Mouse (Mus musculus) myocyte (in vitro differentiated cells): Measurements from ENCODE around the gene Scml4. TPM values are rescaled to one million over a fixed set of nuclear protein-coding genes. Genes with fewer than 3 reads are reported as not detected.

Experiments
- H3K27me3 ChIP-seq: one replicate; pipeline ENCODE4 v1.6.1; 2011; ENCODE audit not compliant: control insufficient read depth, insufficient read depth, insufficient read length
- H3K36me3 ChIP-seq: one replicate; pipeline ENCODE4 v1.6.1; 2011; ENCODE audit not compliant: control insufficient read depth, insufficient read depth
- H3K4me2 ChIP-seq: one replicate; pipeline ENCODE4 v1.6.1; 2011; ENCODE audit warnings: low read depth, control low read depth
- H3K4me3 ChIP-seq: one replicate; pipeline ENCODE4 v1.5.1; 2011; ENCODE audit warnings: mild to moderate bottlenecking, control low read depth, moderate library complexity
- H3K79me2 ChIP-seq: one replicate; pipeline ENCODE4 v1.6.1; 2011; ENCODE audit not compliant: control insufficient read depth, insufficient read depth
- H3ac ChIP-seq: one replicate; pipeline ENCODE4 v1.6.1; 2011; ENCODE audit not compliant: control insufficient read depth, insufficient read length
- CEBPB ChIP-seq: IDR thresholded peaks from 2 replicates; pipeline ENCODE4 v1.6.1; 2011; ENCODE audit warnings: mild to moderate bottlenecking, moderate library complexity; ENCODE audit not compliant: poor library complexity, insufficient read depth, severe bottlenecking
- E2F4 ChIP-seq: IDR thresholded peaks from one replicate; pipeline ENCODE4 v1.6.1; 2011; ENCODE audit warnings: mild to moderate bottlenecking, control low read depth, moderate library complexity; ENCODE audit not compliant: insufficient read depth
- MAX ChIP-seq: IDR thresholded peaks from one replicate; pipeline ENCODE4 v1.6.1; 2011; ENCODE audit warnings: low read depth, mild to moderate bottlenecking, control low read depth
- MYOD1 ChIP-seq, 3 experiments: IDR thresholded peaks; one replicate each; pipeline ENCODE4 v1.6.1; 2011; ENCODE audit warnings: control low read depth in 2 of 3, low read depth in 2 of 3, mild to moderate bottlenecking in 2 of 3, moderate library complexity in 1 of 3; ENCODE audit not compliant: insufficient read length in 2 of 3, control insufficient read depth in 1 of 3
- MYOG ChIP-seq, 3 experiments: IDR thresholded peaks; one replicate each; pipeline ENCODE4 v1.6.1; 2011; ENCODE audit warnings: control low read depth in 2 of 3, low read depth in 2 of 3, mild to moderate bottlenecking in 2 of 3; ENCODE audit not compliant: insufficient read length in 2 of 3, control insufficient read depth in 1 of 3, insufficient read depth in 1 of 3
- POLR2A ChIP-seq: IDR thresholded peaks from one replicate; pipeline ENCODE4 v1.6.1; 2011; ENCODE audit warnings: low read depth, mild to moderate bottlenecking, control low read depth, moderate library complexity; ENCODE audit not compliant: insufficient read length
- POLR2AphosphoS2 ChIP-seq: IDR thresholded peaks from one replicate; pipeline ENCODE4 v1.6.1; 2011; ENCODE audit warnings: low read depth, control low read depth; ENCODE audit not compliant: insufficient read length
- REST ChIP-seq: IDR thresholded peaks from one replicate; pipeline ENCODE4 v1.6.1; 2011; ENCODE audit warnings: mild to moderate bottlenecking, control low read depth, moderate library complexity; ENCODE audit not compliant: insufficient read depth, insufficient read length
- SRF ChIP-seq: IDR thresholded peaks from one replicate; pipeline ENCODE4 v1.6.1; 2011; ENCODE audit warnings: low read depth; ENCODE audit not compliant: control insufficient read depth, insufficient read length
- TCF12 ChIP-seq: IDR thresholded peaks from one replicate; pipeline ENCODE4 v1.6.1; 2011; ENCODE audit warnings: mild to moderate bottlenecking, control low read depth; ENCODE audit not compliant: poor library complexity, insufficient read depth, severe bottlenecking
- TCF3 ChIP-seq: IDR thresholded peaks from one replicate; pipeline ENCODE4 v1.6.1; 2011; ENCODE audit warnings: low read depth, control low read depth; ENCODE audit not compliant: insufficient read length
- USF1 ChIP-seq: IDR thresholded peaks from one replicate; pipeline ENCODE4 v1.6.1; 2011; ENCODE audit warnings: low read depth, mild to moderate bottlenecking, control low read depth, moderate library complexity
- polyA plus RNA-seq: library from polyadenylated mRNA; unstranded; fragments of >200 nt; fragmentation: generic; extraction: Trizol; gene quantifications from one replicate; pipeline ENCODE4 v1.2.1, GENCODE M21; 2012; ENCODE audit warnings: missing spikeins

Gene Scml4
- polyA plus RNA-seq, 1 experiment = 5.7 TPM

DNA sequence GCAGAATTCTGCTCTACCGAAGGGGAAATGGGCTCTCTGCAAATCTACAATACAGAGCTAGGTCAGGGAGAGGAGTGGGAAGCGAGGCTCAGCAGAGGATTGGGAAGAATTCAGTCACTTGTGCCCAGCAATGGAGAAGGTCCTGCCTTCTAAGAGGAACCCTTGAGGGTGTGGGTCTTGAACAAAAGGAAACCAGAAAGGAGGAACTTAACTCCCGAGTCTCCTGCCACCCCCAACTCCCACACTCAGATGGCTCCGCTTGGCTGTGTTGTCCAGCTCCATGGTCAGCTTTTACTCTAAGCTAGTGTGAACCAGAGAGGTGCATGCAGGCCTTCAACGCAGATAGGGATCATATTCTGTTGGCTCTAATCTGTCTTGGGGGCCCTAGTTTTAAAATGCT, 16.0 kb downstream of the Scml4 start:
- no peak overlapping the region for H3ac ChIP-seq
- TF ChIP-seq E2F4 (no peak), MYOG (IDR thresholded peaks at IDR 0.05; ENCODE audit: control insufficient read depth in 1 of 3, insufficient read depth in 1 of 3, insufficient read length in 2 of 3, low read depth in 2 of 3) (no peak), TCF12 (no peak), POLR2A (no peak), POLR2AphosphoS2 (no peak), MYOD1 (IDR thresholded peaks at IDR 0.05; ENCODE audit: control insufficient read depth in 1 of 3, insufficient read length in 2 of 3, low read depth in 2 of 3) (no peak), CEBPB (no peak), USF1 (no peak), SRF (no peak), MAX (no peak), REST (no peak), TCF3 (no peak)

DNA sequence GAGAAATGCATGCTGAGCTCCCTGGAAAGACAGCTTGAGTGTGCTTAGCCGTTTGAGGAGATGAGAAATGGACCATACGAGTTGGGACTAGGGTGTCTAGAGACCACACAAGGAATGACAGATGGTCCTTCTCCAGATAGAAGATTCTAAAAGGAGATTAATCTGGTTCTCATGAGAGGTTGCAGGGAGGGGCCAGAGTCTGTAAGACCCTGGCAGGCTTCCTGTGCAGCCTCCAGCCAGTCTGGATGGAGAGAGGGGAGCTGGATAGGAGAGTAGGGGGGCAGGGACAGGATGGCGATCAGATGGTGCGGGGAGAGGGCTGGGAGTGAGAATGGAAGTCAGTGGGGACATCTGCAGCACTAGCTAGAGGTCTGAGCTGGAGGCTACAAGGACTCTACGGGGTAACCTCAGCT, 19.1 kb downstream of the Scml4 start:
- Histone ChIP-seq H3K79me2 (no peaks in the 10 kb centered on the region), H3K4me3 (no peak overlapping the region), H3K4me2 (no peak overlapping the region), H3K27me3 (no peaks in the 10 kb centered on the region), H3K36me3 (no peaks in the 10 kb centered on the region), H3ac (no peak overlapping the region)
- TF ChIP-seq E2F4 (no peak), SRF (no peak), USF1 (no peak), REST (no peak), MYOG (IDR thresholded peaks at IDR 0.05; ENCODE audit: control insufficient read depth in 1 of 3, insufficient read depth in 1 of 3, insufficient read length in 2 of 3, low read depth in 2 of 3) (no peak), TCF3 (no peak), MAX (no peak), POLR2A (no peak), POLR2AphosphoS2 (no peak), CEBPB (no peak), TCF12 (no peak), MYOD1 (IDR thresholded peaks at IDR 0.05; ENCODE audit: control insufficient read depth in 1 of 3, insufficient read length in 2 of 3, low read depth in 2 of 3) (no peak)

More for the DNA sequence above, 16.0 kb downstream of the Scml4 start:
- H3K4me3 ChIP-seq = no peak overlapping the region
- no peaks in the 10 kb centered on the region for H3K27me3 ChIP-seq
- no peaks in the 10 kb centered on the region for H3K79me2 ChIP-seq
- H3K4me2 ChIP-seq = no peak overlapping the region
- no peaks in the 10 kb centered on the region for H3K36me3 ChIP-seq

DNA sequence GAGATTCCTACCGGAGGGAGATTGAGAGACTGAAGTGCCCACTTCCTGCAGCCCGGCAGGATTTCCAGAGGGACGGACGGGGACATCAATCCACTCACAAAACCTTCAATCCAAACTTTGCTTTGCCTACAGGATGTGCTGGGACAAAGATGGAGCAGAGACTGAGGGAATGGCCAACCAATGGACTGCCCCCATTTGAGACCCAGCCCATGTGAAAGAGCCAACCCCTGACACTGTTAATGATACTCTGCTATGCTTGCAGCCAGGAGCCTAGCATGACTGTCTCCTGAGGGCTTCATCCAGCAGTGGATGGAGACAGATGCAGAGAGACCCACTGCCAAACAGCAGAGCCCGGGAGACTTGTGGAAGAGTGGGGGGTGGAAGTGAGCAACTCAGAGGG, 19.5 kb downstream of the Scml4 start:
- Histone ChIP-seq H3K4me3 (no peak overlapping the region), H3K4me2 (no peak overlapping the region), H3K36me3 (no peaks in the 10 kb centered on the region), H3K79me2 (no peaks in the 10 kb centered on the region), H3ac (no peak overlapping the region), H3K27me3 (no peaks in the 10 kb centered on the region)
- TF ChIP-seq MAX (no peak), CEBPB (no peak), TCF3 (no peak), TCF12 (no peak), MYOG (IDR thresholded peaks at IDR 0.05; ENCODE audit: control insufficient read depth in 1 of 3, insufficient read depth in 1 of 3, insufficient read length in 2 of 3, low read depth in 2 of 3) (no peak), SRF (no peak), POLR2A (no peak), MYOD1 (IDR thresholded peaks at IDR 0.05; ENCODE audit: control insufficient read depth in 1 of 3, insufficient read length in 2 of 3, low read depth in 2 of 3) (no peak), REST (no peak), USF1 (no peak), POLR2AphosphoS2 (no peak), E2F4 (no peak)

DNA sequence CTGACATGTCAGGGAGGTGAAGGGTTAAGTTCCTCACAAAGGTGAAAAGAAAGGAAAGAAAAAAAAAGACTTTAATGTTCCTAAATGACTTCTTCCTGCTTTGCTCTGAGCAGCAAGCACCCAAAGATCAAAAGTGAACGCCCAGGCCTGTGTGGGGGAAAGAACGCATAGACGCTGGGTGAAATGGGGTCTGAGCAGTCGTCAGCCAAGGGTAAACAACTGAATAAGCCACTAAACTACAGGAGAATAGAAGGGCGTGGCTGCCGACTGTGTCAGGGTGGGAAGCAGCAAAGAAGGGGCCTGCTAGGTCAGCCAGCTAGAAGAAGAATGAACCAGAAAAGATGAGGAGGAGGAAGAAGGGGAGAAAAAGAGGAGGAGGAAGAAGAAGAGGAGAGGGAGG, 26.9 kb downstream of the Scml4 start:
- H3K27me3 ChIP-seq = no peaks in the 10 kb centered on the region
- no peaks in the 10 kb centered on the region for H3K79me2 ChIP-seq
- no peak overlapping the region for H3K4me2 ChIP-seq
- H3K36me3 ChIP-seq = no peaks in the 10 kb centered on the region
- H3K4me3 ChIP-seq = no peak overlapping the region
- no peak for TF ChIP-seq TCF12
- TF ChIP-seq REST = no peak
- no peak for TF ChIP-seq CEBPB
- TF ChIP-seq USF1 = no peak
- no peak for TF ChIP-seq E2F4
- TF ChIP-seq MYOG (IDR thresholded peaks at IDR 0.05; ENCODE audit: control insufficient read depth in 1 of 3, insufficient read depth in 1 of 3, insufficient read length in 2 of 3, low read depth in 2 of 3) = no peak
- no peak for TF ChIP-seq MYOD1 (IDR thresholded peaks at IDR 0.05; ENCODE audit: control insufficient read depth in 1 of 3, insufficient read length in 2 of 3, low read depth in 2 of 3)
- no peak overlapping the region for H3ac ChIP-seq

DNA sequence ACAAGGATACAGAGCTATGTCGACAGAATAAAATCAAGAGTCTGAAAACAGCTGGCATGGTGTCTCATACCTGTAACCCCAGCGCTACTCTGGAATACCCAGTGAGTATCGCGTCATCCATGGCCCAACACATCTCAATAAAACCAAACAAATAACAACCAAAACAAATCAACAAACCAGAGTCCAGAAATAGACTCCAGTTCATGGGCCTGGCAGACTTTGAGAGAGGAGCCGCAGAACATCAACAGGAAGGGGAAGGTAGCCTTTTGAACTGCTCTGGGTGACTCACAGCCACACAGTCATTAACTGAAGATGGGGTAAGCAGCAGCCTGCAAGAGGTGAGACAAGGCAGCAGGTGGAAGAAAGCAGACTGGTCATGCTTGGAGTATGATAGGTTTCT, 28.1 kb downstream of the Scml4 start:
- Histone ChIP-seq H3K36me3 (no peaks in the 10 kb centered on the region), H3K27me3 (no peaks in the 10 kb centered on the region), H3K4me3 (no peak overlapping the region), H3K4me2 (no peak overlapping the region), H3ac (no peak overlapping the region), H3K79me2 (no peaks in the 10 kb centered on the region)
- no peak for TF ChIP-seq TCF3
- no peak for TF ChIP-seq TCF12
- TF ChIP-seq MAX = no peak
- TF ChIP-seq MYOD1 (IDR thresholded peaks at IDR 0.05; ENCODE audit: control insufficient read depth in 1 of 3, insufficient read length in 2 of 3, low read depth in 2 of 3) = peak in 1 of 3 experiments; percentile 35
- no peak for TF ChIP-seq POLR2A
